Mouse (Mus musculus) MEL (cell line): ENCODE data around the gene Smc5. TPM values are rescaled to one million over a fixed set of nuclear protein-coding genes. Genes with fewer than 3 reads are reported as not detected.

Source experiments
- DNase-seq: peaks from one replicate; pipeline ENCODE4 v3.0.0; 2011; ENCODE audit warnings: low read depth, low spot score
- H3K27ac ChIP-seq: 2 replicates; pipeline ENCODE4 v1.5.1; 2012; ENCODE audit warnings: low read depth, mild to moderate bottlenecking, control low read depth, low read length, moderate library complexity; ENCODE audit not compliant: control insufficient read depth
- H3K27me3 ChIP-seq, 2 experiments: fragments of 150-350 bp in 1 of 2; sonication (generic) in 1 of 2; 2 replicates each; pipeline ENCODE4 v1.6.1; 2012; ENCODE audit warnings: low read length in 2 of 2, mild to moderate bottlenecking in 2 of 2, improper control_type of control experiment in 1 of 2, moderate library complexity in 1 of 2; ENCODE audit not compliant: insufficient read depth in 2 of 2, control insufficient read depth in 1 of 2
- H3K36me3 ChIP-seq, 2 experiments: 2 replicates each; pipeline ENCODE4 v1.6.1; 2012 to 2014; ENCODE audit warnings: low read length in 2 of 2, improper control_type of control experiment in 1 of 2, inconsistent platforms in 1 of 2, mild to moderate bottlenecking in 1 of 2; ENCODE audit not compliant: insufficient read depth in 2 of 2, control insufficient read depth in 1 of 2
- H3K4me1 ChIP-seq, 2 experiments: fragments of 150-350 bp in 1 of 2; sonication (generic) in 1 of 2; 2 replicates each; pipeline ENCODE4 v1.6.1; 2012; ENCODE audit warnings: low read length in 2 of 2, improper control_type of control experiment in 1 of 2, mild to moderate bottlenecking in 1 of 2; ENCODE audit not compliant: insufficient read depth in 2 of 2, control insufficient read depth in 1 of 2
- H3K4me3 ChIP-seq, 2 experiments: fragments of 150-350 bp in 1 of 2; sonication (generic) in 1 of 2; 2 replicates each; pipeline ENCODE4 v1.5.1; 2012; ENCODE audit warnings: low read depth in 2 of 2, low read length in 2 of 2, mild to moderate bottlenecking in 2 of 2, moderate library complexity in 2 of 2, control low read depth in 1 of 2, improper control_type of control experiment in 1 of 2; ENCODE audit not compliant: control insufficient read depth in 1 of 2, insufficient read depth in 1 of 2
- H3K79me2 ChIP-seq: 2 replicates; pipeline ENCODE4 v1.6.1; 2012; ENCODE audit warnings: mild to moderate bottlenecking, low read length, moderate library complexity; ENCODE audit not compliant: control insufficient read depth, poor library complexity, insufficient read depth
- H3K9ac ChIP-seq: 2 replicates; pipeline ENCODE4 v1.6.1; 2012; ENCODE audit warnings: low read depth, mild to moderate bottlenecking, control low read depth, low read length, moderate library complexity; ENCODE audit not compliant: control insufficient read depth, poor library complexity, severe bottlenecking
- H3K9me3 ChIP-seq: fragments of 150-350 bp; sonication (generic); replicated peaks from 2 replicates; pipeline ENCODE4 v1.6.1; 2012; ENCODE audit warnings: mild to moderate bottlenecking, low read length, improper control_type of control experiment, moderate library complexity; ENCODE audit not compliant: insufficient read depth
- BHLHE40 ChIP-seq: IDR thresholded peaks from 2 replicates; pipeline ENCODE4 v1.6.1; 2012; ENCODE audit warnings: low read depth, mild to moderate bottlenecking, inconsistent platforms, low read length, improper control_type of control experiment, borderline replicate concordance
- CHD1 ChIP-seq: IDR thresholded peaks from 2 replicates; pipeline ENCODE4 v1.6.1; 2012; ENCODE audit warnings: low read depth, mild to moderate bottlenecking, inconsistent platforms, low read length, improper control_type of control experiment
- CTCF ChIP-seq, 3 experiments: IDR thresholded peaks in 2 of 3; conservative IDR thresholded peaks in 1 of 3; 2 replicates each; pipeline ENCODE4 v1.5.1; 2011 to 2012; ENCODE audit warnings: low read length in 3 of 3, low read depth in 2 of 3, mild to moderate bottlenecking in 2 of 3, improper control_type of control experiment in 1 of 3, inconsistent platforms in 1 of 3, mixed read lengths in 1 of 3, moderate library complexity in 1 of 3; ENCODE audit not compliant: control insufficient read depth in 1 of 3, insufficient read depth in 1 of 3, poor library complexity in 1 of 3, severe bottlenecking in 1 of 3
- E2F4 ChIP-seq: IDR thresholded peaks from 2 replicates; pipeline ENCODE4 v1.6.1; 2011; ENCODE audit warnings: low read depth, low read length, improper control_type of control experiment, borderline replicate concordance
- ELF1 ChIP-seq: IDR thresholded peaks from 2 replicates; pipeline ENCODE4 v1.6.1; 2014; ENCODE audit warnings: low read depth, mild to moderate bottlenecking, inconsistent platforms, low read length, improper control_type of control experiment, moderate library complexity
- ETS1 ChIP-seq: IDR thresholded peaks from 2 replicates; pipeline ENCODE4 v1.6.1; 2012; ENCODE audit warnings: low read depth, mild to moderate bottlenecking, inconsistent platforms, low read length, improper control_type of control experiment, moderate library complexity
- GABPA ChIP-seq: IDR thresholded peaks from 2 replicates; pipeline ENCODE4 v1.6.1; 2012; ENCODE audit warnings: low read depth, mild to moderate bottlenecking, inconsistent platforms, low read length, improper control_type of control experiment, moderate library complexity
- HCFC1 ChIP-seq: IDR thresholded peaks from 2 replicates; pipeline ENCODE4 v1.6.1; 2012; ENCODE audit warnings: low read depth, mild to moderate bottlenecking, inconsistent platforms, low read length, improper control_type of control experiment, moderate library complexity
- JUND ChIP-seq: IDR thresholded peaks from 2 replicates; pipeline ENCODE4 v1.6.1; 2011; ENCODE audit warnings: low read depth, mild to moderate bottlenecking, improper control_type of control experiment, low read length
- KAT2A ChIP-seq: conservative IDR thresholded peaks from 2 replicates; pipeline ENCODE4 v1.6.1; 2012; ENCODE audit warnings: low read depth, low read length, improper control_type of control experiment, inconsistent platforms
- MAFK ChIP-seq: IDR thresholded peaks from 2 replicates; pipeline ENCODE4 v1.6.1; 2011; ENCODE audit warnings: low read depth, mild to moderate bottlenecking, low read length, improper control_type of control experiment, borderline replicate concordance
- MAX ChIP-seq: IDR thresholded peaks from 2 replicates; pipeline ENCODE4 v1.6.1; 2011; ENCODE audit warnings: low read length, improper control_type of control experiment
- MAZ ChIP-seq: IDR thresholded peaks from 2 replicates; pipeline ENCODE4 v1.6.1; 2012; ENCODE audit warnings: low read depth, mild to moderate bottlenecking, inconsistent platforms, low read length, improper control_type of control experiment
- MXI1 ChIP-seq: IDR thresholded peaks from 2 replicates; pipeline ENCODE4 v1.6.1; 2011; ENCODE audit warnings: mild to moderate bottlenecking, low read depth, low read length, improper control_type of control experiment
- MYB ChIP-seq: IDR thresholded peaks from 2 replicates; pipeline ENCODE4 v1.6.1; 2011; ENCODE audit warnings: mild to moderate bottlenecking, low read depth, low read length, improper control_type of control experiment
- MYC ChIP-seq: IDR thresholded peaks from 2 replicates; pipeline ENCODE4 v1.6.1; 2011; ENCODE audit warnings: low read depth, mild to moderate bottlenecking, low read length, improper control_type of control experiment, moderate library complexity
- NRF1 ChIP-seq: IDR thresholded peaks from 2 replicates; pipeline ENCODE4 v1.6.1; 2014; ENCODE audit warnings: low read depth, mild to moderate bottlenecking, inconsistent platforms, low read length, improper control_type of control experiment, moderate library complexity; ENCODE audit not compliant: poor library complexity, insufficient read depth, severe bottlenecking
- POLR2AphosphoS5 ChIP-seq: IDR thresholded peaks from 2 replicates; pipeline ENCODE4 v1.6.1; 2012; ENCODE audit warnings: low read depth, borderline replicate concordance, mild to moderate bottlenecking, inconsistent platforms, low read length, moderate library complexity, mixed read lengths
- RAD21 ChIP-seq: IDR thresholded peaks from 2 replicates; pipeline ENCODE4 v1.6.1; 2011; ENCODE audit warnings: mild to moderate bottlenecking, low read depth, low read length, improper control_type of control experiment
- RCOR1 ChIP-seq: IDR thresholded peaks from 2 replicates; pipeline ENCODE4 v1.6.1; 2012; ENCODE audit warnings: low read depth, mild to moderate bottlenecking, inconsistent platforms, low read length, improper control_type of control experiment
- SIN3A ChIP-seq: IDR thresholded peaks from 2 replicates; pipeline ENCODE4 v1.6.1; 2012; ENCODE audit warnings: low read length, improper control_type of control experiment, inconsistent platforms
- SMC3 ChIP-seq: IDR thresholded peaks from 2 replicates; pipeline ENCODE4 v1.6.1; 2011; ENCODE audit warnings: low read depth, low read length, improper control_type of control experiment
- USF1 ChIP-seq: IDR thresholded peaks from 2 replicates; pipeline ENCODE4 v1.6.1; 2014; ENCODE audit warnings: low read depth, mild to moderate bottlenecking, inconsistent platforms, low read length, improper control_type of control experiment, moderate library complexity
- USF2 ChIP-seq, 2 experiments: IDR thresholded peaks; 2 replicates each; pipeline ENCODE4 v1.6.1; 2011 to 2012; ENCODE audit warnings: improper control_type of control experiment in 2 of 2, low read length in 2 of 2, borderline replicate concordance in 1 of 2, inconsistent platforms in 1 of 2, low read depth in 1 of 2, mild to moderate bottlenecking in 1 of 2; ENCODE audit not compliant: insufficient read depth in 1 of 2
- ZC3H11A ChIP-seq: IDR thresholded peaks from 2 replicates; pipeline ENCODE4 v1.6.1; 2012; ENCODE audit warnings: low read depth, mild to moderate bottlenecking, inconsistent platforms, low read length, improper control_type of control experiment
- ZKSCAN1 ChIP-seq: IDR thresholded peaks from 2 replicates; pipeline ENCODE4 v1.6.1; 2012; ENCODE audit warnings: low read depth, mild to moderate bottlenecking, inconsistent platforms, low read length, improper control_type of control experiment, moderate library complexity
- ZMIZ1 ChIP-seq: IDR thresholded peaks from 2 replicates; pipeline ENCODE4 v1.6.1; 2012; ENCODE audit warnings: low read depth, mild to moderate bottlenecking, inconsistent platforms, low read length, improper control_type of control experiment, moderate library complexity
- ZNF384 ChIP-seq: IDR thresholded peaks from 2 replicates; pipeline ENCODE4 v1.6.1; 2012; ENCODE audit warnings: low read depth, mild to moderate bottlenecking, inconsistent platforms, low read length, improper control_type of control experiment
- polyA plus RNA-seq, 2 experiments: library from polyadenylated mRNA; stranded (reverse) in 1 of 2; unstranded in 1 of 2; fragments of >175 nt in 1 of 2; fragments of >200 nt in 1 of 2; gene quantifications; 2 replicates each; pipeline versions ENCODE4 v1.2.1 to v1.2.4; 2012; ENCODE audit warnings: low replicate concordance in 2 of 2, low read depth in 1 of 2; ENCODE audit not compliant: insufficient read length in 2 of 2, insufficient read depth in 1 of 2, missing spikeins in 1 of 2
- total RNA-seq: library from RNA; depleted of rRNA; stranded (reverse); fragments of 300-350 nt; gene quantifications from 2 replicates; pipeline ENCODE4 v1.2.3, GENCODE M21; 2012

Gene Smc5
- total and polyA plus RNA-seq, 3 experiments: 29.9 to 77.3 (median 36.8) TPM

DNA sequence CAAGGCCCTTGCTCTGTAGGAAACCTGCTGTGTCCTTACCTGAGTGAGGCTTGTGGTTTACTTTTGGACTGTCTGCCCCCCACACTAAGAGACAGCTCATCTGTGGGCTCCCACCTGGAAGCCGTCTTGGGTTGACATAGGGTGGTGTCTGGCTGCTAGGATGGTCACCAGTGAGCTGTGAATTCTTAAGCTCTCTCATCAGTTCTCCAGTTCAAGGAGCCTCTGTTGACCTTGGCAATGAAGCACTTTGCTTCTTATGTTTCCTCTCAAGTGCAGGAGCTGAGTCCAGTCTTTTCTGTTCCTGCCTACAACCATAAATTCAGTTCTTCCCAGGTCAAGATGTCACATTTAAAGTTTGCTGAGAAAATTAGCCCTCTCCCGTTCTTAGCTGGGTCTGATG, 98.2 kb downstream of the Smc5 start:
- no peak overlapping the region for H3K4me3 ChIP-seq
- no peak for DNase-seq
- H3K4me1 ChIP-seq: no peaks in the 10 kb centered on the region
- H3K27me3 ChIP-seq: no peaks in the 10 kb centered on the region
- H3K9ac ChIP-seq: no peak overlapping the region
- H3K79me2 ChIP-seq: no peaks in the 10 kb centered on the region
- H3K27ac ChIP-seq: no peak overlapping the region
- no peaks in the 10 kb centered on the region for H3K36me3 ChIP-seq
- no peak for TF ChIP-seq GABPA
- no peak for TF ChIP-seq USF1
- TF ChIP-seq NRF1: no peak
- no peak for TF ChIP-seq POLR2AphosphoS5
- TF ChIP-seq CHD1: no peak
- no peak for TF ChIP-seq JUND
- no peak for TF ChIP-seq HCFC1
- no peak for TF ChIP-seq MXI1
- no peaks in the 10 kb centered on the region for H3K9me3 ChIP-seq

DNA sequence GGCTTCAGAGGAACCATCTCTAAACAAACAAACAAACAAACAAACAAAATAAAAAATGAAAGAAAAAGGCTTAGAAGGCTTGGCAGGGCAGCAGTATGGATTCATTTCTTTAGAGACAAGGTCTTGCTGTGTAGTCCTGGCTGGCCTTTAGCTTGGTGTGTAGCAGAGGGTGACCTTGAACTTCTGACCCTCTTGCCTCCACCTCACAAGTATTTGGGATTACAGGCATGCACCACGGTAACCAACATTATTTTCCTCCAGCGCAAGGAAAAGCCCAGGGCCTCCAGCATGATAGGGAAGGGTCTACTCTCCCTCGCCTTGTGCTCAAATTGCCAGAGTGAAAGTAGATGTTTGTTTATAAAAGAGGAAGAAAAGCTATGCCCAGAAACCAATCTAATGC, 98.6 kb downstream of the Smc5 start:
- DNase-seq: no peak
- Histone ChIP-seq H3K27ac (no peak overlapping the region), H3K4me1 (no peaks in the 10 kb centered on the region), H3K79me2 (no peaks in the 10 kb centered on the region)
- TF ChIP-seq CTCF (IDR thresholded peaks at IDR 0.05 in 2 of 3, conservative IDR thresholded peaks at IDR 0.05 in 1 of 3; ENCODE audit: control insufficient read depth in 1 of 3, insufficient read depth in 1 of 3, low read depth in 2 of 3, low read length in 3 of 3, poor library complexity in 1 of 3, severe bottlenecking in 1 of 3) (no peak), NRF1 (no peak), POLR2AphosphoS5 (no peak), E2F4 (no peak), MYC (no peak), BHLHE40 (no peak), GABPA (no peak), ZNF384 (no peak), RCOR1 (no peak)
- TF ChIP-seq, all 39 proteins: peak for 0
- no peaks in the 10 kb centered on the region for H3K27me3 ChIP-seq
- H3K36me3 ChIP-seq: no peaks in the 10 kb centered on the region
- H3K4me3 ChIP-seq: no peak overlapping the region
- no peaks in the 10 kb centered on the region for H3K9me3 ChIP-seq
- H3K9ac ChIP-seq: no peak overlapping the region

DNA sequence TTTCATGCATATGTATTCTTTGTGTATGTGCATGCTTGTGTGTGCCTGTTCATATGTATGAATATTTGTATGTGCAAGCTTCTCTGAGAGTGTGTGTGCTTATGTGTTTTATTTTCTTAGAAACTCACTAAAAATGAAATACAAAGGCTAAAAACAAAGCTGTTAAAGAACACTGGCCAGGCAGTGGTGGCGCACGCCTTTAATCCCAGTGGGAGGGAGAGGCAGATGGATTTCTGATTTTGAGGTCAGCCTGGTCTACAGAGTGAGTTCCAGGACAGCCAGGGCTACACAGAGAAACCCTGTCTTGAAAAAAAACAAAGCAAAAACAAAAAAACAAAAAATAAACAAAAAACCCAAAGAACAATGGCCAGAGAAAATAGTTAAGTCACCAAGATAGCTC, 102.6 kb downstream of the Smc5 start:
- Histone ChIP-seq H3K4me1 (no peaks in the 10 kb centered on the region), H3K79me2 (no peaks in the 10 kb centered on the region), H3K27ac (no peak overlapping the region), H3K27me3 (no peaks in the 10 kb centered on the region), H3K36me3 (no peaks in the 10 kb centered on the region), H3K9ac (no peak overlapping the region), H3K4me3 (no peak overlapping the region), H3K9me3 (no peaks in the 10 kb centered on the region)
- no peak for DNase-seq
- TF ChIP-seq MAZ: no peak
- TF ChIP-seq MAX: no peak
- no peak for TF ChIP-seq MAFK
- no peak for TF ChIP-seq ZC3H11A
- TF ChIP-seq MYB: no peak
- TF ChIP-seq NRF1: no peak
- no peak for TF ChIP-seq ETS1
- TF ChIP-seq KAT2A: no peak
- TF ChIP-seq E2F4: no peak
- TF ChIP-seq ZKSCAN1: no peak
- no peak for TF ChIP-seq USF1
- TF ChIP-seq USF2 (IDR thresholded peaks at IDR 0.05; ENCODE audit: borderline replicate concordance in 1 of 2, insufficient read depth in 1 of 2, low read depth in 1 of 2, low read length in 2 of 2): no peak
- TF ChIP-seq SIN3A: no peak
- TF ChIP-seq SMC3: no peak
- no peak for TF ChIP-seq ZMIZ1
- no peak for TF ChIP-seq RAD21
- TF ChIP-seq ELF1: no peak
